In the genomic region with DNA sequence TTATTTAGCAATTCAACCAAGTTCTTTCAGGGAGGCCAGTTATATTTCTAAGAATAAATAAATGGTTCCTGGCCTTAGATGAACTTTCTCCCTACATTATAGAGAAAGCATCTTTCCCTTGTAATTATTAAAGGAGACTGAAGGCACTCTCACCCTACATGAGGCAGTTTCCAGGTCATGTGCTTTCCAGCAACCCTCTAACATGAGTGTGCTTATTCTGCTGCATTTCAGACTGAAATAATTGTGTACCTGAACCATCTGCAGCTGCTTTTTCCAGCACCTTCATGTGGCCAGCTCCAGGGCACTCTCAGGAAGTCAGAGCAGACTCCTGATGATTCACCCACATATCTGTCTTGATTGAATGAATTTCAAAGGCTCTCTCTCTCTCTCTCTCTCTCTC, we compare ENCODE assay signal across 12 mouse cellular contexts.
"Had no signal": no experiment of that assay in that cellular context is flagged by ENCODE, and none has a peak within 500 bp of the region (broad histone marks: within the 10 kb centered on the region; RNA-seq: fewer than 3 reads in every experiment).

No protein-coding gene starts in this region.

- H3K9me3 ChIP-seq: kidney, embryonic 15.5 days; limb, embryonic 15.5 days; liver, embryonic 12.5 days; megakaryocyte, embryonic 14.5 days had no signal

- H3K27ac ChIP-seq: kidney, embryonic 15.5 days; limb, embryonic 15.5 days; liver, embryonic 12.5 days; stomach, postnatal 0 days had no signal

- H3K36me3 ChIP-seq: kidney, embryonic 15.5 days; limb, embryonic 15.5 days; liver, embryonic 12.5 days had no signal

- H3K4me3 ChIP-seq: kidney, embryonic 15.5 days; limb, embryonic 15.5 days; liver, embryonic 12.5 days; megakaryocyte, embryonic 14.5 days had no signal

- H3K4me2 ChIP-seq: kidney, embryonic 15.5 days; limb, embryonic 15.5 days; liver, embryonic 12.5 days; lung, embryonic 14.5 days had no signal

- ATAC-seq: intestine, embryonic 16.5 days; liver, embryonic 12.5 days had no signal

- H3K27me3 ChIP-seq: kidney, embryonic 15.5 days; limb, embryonic 15.5 days; liver, embryonic 12.5 days; megakaryocyte, embryonic 14.5 days had no signal

- DNase-seq: kidney, adult 2 months; kidney, postnatal 14 days; lung, embryonic 14.5 days; lung, postnatal 10 days; lung, postnatal 4 days; thymus, postnatal 4 days had no signal

- H3K4me1 ChIP-seq: kidney, embryonic 15.5 days; limb, embryonic 15.5 days; liver, embryonic 12.5 days; megakaryocyte, embryonic 14.5 days had no signal

- H3K9ac ChIP-seq: kidney, embryonic 15.5 days; limb, embryonic 15.5 days; liver, embryonic 12.5 days; lung, embryonic 14.5 days had no signal
